Mouse (Mus musculus): Measurements from ENCODE around the gene Prkce.

DNA sequence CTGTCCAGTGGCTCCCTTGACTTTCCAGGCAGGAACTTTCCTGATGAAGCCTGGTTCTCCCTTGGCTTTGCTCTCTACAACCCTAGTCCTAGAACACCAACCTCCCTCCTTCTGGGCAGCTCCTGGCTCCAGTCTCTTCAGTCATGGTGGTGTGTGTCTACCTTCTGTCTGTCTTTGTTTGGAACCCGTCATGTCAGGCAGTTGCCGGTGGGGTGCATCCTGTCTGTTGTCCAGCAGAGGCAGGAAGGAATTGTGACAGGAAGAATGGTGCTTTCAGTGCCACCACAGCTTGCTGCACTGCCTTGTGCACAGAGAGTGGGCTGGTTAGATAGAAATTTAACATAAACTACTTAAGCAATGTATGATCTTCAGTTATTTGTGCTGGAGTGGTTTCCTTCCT lies 16.2 kb downstream of the Prkce start:
- no peak for TF ChIP-seq CTCF (IDR thresholded peaks at IDR 0.05; ENCODE audit: low read depth)
- no peak for TF ChIP-seq EP300 (IDR thresholded peaks at IDR 0.05; ENCODE audit: low read depth)
